Mouse (Mus musculus) spleen, postnatal 4 days (tissue): Measurements from ENCODE around the gene Gstm7.
A peak's percentile ranks its signal among the peaks of the same experiment; 100 is the strongest.
"Not testable (repeated sequence)": the region's sequence is repeated elsewhere in the genome, so short reads cannot be mapped to it uniquely, and the experiment has no call there.

Experiments
- DNase-seq, 2 experiments: peaks; one replicate each; pipeline ENCODE4 v3.0.0; 2022; ENCODE audit warnings: low spot score in 2 of 2

Gene Gstm7

GRCm38 (mm10) chr3:107931670-107932069 lies at the start of gene Gstm7:
Gene Gstm7, minus strand, starts transcription at chr3:107931817.
- DNase-seq, result peak; percentile 85 to 91

- no peak for DNase-seq
These were observed 49.6 kb upstream of the Gstm7 start for GRCm38 (mm10) chr3:107981261-107981660.

DNA sequence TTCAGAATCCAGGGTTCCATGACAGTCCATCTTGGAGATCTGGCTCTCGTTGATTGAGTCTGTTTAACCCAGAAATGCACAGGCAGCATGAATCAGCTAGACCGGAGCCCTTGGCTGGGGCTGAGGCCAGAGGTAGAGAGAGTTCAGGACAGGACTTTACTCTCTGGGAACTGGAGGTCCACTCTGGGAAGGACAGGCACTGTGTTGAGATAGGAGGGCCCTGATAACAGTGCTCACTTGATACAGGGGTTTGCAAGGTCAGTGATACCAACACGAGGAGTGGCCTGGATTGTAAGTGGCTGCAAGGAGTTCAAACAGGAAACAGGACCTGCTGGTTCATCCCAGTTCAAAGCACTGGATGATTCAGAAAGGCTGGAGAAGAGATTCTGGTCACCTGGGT lies 46.1 kb upstream of the Gstm7 start:
- no peak for DNase-seq

DNA sequence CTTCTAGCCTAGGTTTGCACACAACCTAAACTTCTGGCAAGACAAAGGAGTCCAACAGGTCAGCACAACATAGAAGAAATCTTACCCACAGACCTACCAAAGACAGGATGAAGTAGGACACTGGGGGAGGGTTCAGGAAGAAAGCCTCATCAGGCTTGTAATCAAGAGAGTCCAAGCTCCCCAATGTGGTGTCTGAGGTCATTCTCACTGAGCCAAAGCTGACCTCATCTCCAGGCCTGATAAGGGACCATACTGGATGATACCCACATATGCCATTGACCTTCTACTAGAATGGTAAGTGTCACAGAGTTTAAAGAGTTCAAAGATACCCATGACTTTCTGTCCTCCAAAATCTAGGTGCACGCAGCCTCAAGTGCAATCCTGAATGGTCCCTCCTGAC lies 42.6 kb upstream of the Gstm7 start:
- no peak for DNase-seq

DNA sequence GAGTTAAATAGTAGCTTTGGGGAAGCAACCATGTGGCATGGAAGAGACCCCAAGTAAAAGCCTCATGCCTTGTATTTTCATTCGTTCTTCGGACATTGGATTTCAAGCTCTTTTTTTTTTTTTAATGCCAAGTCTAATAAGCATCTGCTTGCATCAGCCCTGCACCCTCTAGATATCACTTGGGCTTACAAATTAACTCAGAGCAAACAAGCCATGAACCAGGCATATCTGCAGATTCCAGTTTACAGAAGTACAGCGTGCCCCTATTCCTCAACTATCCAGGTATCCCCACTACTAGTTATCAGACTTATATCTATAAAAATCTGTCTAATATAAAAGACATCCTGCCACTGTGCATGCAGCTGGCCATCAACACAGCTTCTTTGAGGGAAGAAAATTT lies 40.5 kb upstream of the Gstm7 start:
- DNase-seq, result no peak

- not testable (repeated sequence) for DNase-seq
These were observed 39.5 kb upstream of the Gstm7 start for GRCm38 (mm10) chr3:107971101-107971500.

- DNase-seq, result no peak
These were observed 37.2 kb upstream of the Gstm7 start, which contains the start of gene Gstm3 for GRCm38 (mm10) chr3:107968724-107969395. Gene Gstm3, minus strand, starts transcription at chr3:107969283.

- no peak for DNase-seq
These were observed 35.0 kb upstream of the Gstm7 start for GRCm38 (mm10) chr3:107966631-107967030.

DNA sequence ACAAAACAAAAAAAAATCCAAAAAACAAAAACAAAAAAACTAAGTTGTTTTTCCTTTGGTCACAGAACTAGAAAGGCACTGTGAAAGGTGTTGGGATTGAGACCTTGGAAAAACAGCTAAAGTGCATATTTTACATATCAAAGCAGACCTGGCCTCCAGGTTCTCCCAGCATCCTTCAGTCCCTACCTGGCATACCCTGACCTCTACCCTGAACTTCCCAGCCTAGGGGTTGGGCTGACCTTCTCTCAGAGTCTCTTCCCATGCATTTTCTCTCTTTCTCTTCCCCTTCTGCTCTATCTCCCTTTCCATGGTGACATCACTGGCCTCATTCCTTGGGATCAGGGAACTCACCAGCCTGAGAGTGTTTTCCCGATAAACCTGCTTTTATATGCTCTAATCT lies 34.0 kb upstream of the Gstm7 start:
- no peak for DNase-seq

- DNase-seq, result no peak
These were observed 33.2 kb upstream of the Gstm7 start for GRCm38 (mm10) chr3:107964656-107965308.

GRCm38 (mm10) chr3:107964026-107964425 lies 32.4 kb upstream of the Gstm7 start:
- no peak for DNase-seq

DNA sequence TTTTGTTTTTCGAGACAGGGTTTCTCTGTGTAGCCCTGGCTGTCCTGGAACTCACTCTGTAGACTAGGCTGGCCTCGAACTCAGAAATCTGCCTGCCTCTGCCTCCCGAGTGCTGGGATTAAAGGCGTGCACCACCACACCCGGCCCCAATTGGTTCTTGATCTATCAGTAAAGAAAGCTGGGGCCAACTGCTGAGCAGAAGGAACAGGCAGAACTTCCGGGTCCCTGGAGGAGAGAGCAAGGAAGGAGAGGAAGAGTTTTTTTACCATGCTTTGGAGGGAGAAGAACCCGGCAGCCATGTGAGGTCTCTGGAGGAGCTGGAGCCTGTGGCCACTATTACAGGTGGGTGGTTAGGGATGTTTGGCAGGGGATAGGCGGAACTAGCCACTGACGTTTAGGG lies 23.6 kb upstream of the Gstm7 start:
- not testable (repeated sequence) for DNase-seq

- DNase-seq, result no peak
These were observed 22.3 kb upstream of the Gstm7 start for GRCm38 (mm10) chr3:107953906-107954305.

DNA sequence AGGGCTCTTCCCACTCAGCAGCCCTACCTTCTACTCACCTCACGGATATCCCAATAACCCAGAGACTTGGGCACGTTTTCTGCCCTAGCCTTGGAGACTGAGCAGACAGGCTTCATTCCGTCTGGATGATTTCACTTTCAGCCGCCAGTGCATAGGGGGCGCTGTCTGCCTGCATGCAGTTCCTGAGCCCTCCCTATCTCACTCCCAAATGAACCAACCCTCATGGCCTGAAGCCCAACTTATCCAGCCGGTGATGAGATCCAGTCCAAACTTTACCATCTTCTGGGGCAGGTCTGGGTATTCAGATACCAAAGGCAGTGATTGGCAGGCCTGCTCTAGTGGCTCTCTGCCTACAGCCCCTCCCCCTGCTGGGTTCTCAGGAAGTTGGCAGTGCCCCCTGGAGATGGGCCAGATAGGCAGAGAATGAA lies 21.7 kb upstream of the Gstm7 start:
- peak in 1 of 2 experiments; percentile 29 for DNase-seq

DNA sequence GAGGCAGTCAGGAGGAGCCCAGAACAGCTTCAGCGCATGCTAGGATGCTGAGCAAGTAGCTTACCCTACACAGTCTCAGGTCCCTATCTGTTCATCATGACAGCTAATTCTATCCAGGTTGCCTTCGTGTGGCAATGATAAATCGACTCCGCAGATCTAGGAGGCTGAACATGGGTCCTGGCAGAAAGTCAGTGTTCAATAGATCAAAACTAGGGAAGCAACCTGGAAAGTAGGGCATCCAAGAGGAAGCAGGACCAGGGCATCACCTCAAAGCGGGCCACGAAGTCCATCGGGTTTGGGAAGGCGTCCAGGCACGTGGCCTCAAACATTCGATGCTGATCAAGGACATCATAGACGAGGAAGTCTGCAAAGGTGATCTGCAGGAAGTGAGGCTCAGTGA lies 18.9 kb upstream of the Gstm7 start:
- no peak for DNase-seq

DNA sequence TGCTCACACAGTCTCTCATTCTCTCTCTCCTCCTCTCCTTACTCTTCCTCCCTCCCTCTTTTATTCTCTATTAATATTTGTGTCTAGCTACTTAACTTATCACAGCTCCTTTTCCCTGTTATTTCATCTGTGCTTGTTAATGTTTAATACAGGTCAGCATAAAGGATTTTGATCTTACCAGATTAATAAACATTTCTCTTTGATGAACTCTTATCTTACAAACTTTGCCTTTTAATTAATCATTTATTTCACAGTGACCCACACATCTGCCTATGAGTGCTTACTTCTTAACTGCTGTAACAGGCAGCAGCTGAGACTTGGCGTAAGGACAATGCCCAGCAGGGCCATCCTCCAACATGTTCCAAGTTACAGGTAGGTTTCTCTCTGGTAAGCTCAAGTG lies 17.8 kb upstream of the Gstm7 start:
- DNase-seq, result not testable (repeated sequence)

DNA sequence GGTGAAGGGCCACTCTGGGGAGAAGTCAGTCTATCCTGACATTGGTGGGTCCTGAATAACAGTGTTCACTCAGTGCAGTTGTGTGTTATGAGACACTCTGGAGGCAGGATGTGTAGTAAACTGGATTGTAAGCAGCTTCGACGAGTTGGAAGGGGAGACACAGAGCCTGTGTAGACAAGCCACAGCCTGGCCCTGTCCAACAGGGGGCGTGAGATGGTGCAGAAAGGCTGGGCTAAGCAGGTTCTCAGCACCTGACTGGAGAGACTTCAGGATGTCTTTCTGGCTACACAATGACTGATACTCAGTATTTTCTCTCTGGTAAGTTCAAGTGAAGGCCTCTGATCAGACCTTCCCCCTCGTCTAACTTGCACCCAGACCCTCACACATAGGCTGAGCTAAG lies 14.1 kb upstream of the Gstm7 start:
- no peak for DNase-seq

DNA sequence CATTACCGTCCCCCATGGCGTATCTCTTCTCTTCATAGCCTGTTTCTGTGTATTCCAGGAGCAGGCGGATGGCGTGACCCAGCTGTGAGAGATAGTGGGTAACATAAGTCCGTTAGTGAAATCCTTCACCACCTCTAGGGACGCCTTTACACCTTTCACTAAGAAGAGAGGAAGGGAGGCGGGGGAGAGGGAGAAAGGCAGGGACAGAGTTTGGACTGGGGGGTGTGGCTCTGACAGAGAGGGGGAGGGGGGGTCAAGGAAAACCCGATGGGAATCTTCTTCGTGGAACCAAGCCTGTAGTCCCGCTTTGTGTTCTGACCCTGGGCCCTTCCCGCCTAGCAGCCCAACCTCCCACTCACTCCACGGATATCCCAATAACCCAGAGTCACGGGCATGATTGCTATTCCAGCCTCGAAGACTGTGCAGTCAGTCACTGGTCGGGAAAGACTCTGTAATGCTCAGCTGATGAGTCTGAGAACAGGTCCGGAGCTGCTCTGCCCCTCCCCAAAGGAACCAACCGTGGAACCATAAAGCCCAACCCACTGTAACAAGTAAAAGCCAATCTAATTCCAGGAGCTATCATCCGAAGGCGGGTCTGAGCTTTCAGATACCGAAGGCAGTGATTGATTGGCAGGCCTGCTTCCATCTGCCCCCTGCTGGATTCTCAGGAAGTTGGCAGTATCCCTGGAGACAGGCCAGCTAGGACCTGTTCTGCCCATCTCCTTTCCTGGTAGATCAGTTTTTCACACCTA lies 11.8 kb upstream of the Gstm7 start, which contains the start of gene Gstm6:
Gstm6 (minus strand) TSS at position 511 of the 752 bp plus-strand sequence.
- no peak for DNase-seq

DNA sequence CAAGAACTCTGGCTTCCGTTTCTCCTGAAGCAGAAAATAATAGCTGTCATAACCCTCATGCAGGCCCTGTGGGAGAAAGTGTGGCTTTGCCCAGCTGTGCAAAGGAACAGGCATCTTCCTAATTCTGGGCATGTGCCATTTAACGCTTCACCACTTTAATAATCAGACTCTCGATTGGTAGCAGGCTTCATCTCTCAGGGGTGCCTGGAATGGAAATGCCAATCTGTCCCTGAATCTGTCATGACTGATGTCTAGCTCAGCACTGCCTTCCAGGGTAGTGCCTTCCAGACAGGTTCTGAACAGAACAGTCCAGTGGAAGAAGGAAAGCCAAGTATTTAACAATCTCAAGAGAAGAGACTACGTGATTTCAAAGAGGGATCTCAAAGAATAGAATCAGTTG lies 9.6 kb upstream of the Gstm7 start:
- DNase-seq, result no peak

DNA sequence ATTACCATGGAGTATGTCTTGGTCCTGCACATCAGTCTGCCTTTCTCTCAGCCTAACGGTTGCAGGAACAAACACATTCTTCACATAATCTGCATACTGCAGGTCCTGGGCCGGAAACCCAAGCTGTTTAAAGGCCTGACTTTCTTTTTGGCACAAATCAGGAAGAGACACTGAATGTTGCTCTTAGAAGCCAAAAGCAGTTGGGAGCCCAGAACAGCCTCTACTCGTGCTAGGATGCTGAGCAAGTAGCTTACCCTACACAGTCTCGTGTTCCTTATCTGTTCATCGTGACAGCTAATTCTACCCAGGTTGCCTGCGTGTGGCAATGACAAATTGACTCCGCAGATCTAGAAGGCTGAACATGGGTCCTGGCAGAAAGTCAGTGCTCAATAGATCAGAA lies 8.9 kb upstream of the Gstm7 start:
- no peak for DNase-seq

- DNase-seq, result no peak
These were observed 8.2 kb upstream of the Gstm7 start for GRCm38 (mm10) chr3:107939830-107940229.

DNA sequence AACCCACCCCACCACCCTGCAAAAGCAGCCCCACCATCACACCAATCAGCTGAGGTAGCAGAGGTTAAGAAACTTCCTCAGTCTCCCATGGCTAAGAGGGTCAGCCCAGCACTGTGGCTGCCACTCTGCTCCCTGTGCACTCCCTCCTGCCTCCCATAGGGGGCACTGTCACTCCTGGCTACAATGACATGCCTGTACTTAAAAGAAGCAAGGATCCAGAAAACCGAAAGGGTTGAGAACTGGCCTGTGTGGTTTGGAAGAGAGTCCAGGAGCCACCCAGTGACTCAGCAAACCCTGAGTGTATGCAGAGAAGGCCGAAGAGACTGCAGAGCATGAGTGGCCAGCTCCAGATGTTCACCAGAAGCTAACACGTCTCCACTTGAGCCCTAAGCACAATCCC lies 7.8 kb upstream of the Gstm7 start:
- DNase-seq, result peak; percentile 37 to 77

DNA sequence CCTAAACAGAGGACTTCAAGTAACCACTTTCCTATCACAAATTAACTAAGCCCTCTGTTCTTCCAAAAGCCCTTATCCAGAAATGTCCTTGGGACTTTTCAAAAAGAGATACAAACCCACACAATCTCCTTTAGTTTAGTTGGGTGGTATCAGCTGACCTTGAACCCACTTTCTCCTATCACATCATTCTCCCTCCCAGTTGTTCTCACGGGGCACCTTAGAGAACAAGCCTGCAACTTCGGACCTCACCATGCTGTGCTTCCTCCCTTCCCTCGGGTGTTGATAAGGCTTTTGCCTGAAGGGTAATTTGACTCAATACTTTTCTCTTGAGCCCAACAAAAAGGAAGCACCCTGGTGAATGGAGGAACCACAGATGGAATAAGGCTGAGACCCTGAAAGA lies 4.3 kb upstream of the Gstm7 start:
- no peak for DNase-seq
